Mouse (Mus musculus) left cerebral cortex, adult 11 months (tissue): ENCODE measurements around the gene Mlph.
A peak's percentile ranks its signal among the peaks of the same experiment; 100 is the strongest.

Experiments used
- DNase-seq: peaks from one replicate; pipeline ENCODE4 v3.0.0; 2022; ENCODE audit warnings: low spot score

Gene Mlph

DNA sequence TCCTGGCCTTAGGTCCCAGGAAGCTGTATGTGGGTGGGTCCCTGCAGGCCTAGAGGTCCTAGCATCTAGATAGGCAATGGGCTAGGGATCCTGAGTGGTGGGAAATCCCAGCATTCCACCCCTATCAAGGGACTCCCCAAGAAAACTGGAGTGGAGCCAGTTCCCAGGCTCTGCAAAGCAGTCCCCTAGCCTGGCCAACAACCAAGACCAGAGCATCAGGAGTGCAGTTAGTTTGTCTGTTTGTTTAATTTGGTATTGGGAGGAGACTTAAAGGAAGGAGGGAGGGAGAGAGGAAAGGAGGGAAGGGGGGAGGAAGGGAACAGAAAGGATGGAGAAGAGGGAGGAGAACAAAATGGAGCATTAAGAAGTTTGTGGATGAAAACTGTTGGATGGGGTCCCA lies 5.7 kb upstream of the Mlph start:
- no peak for DNase-seq

GRCm38 (mm10) chr1:90909631-90910152 lies 5.2 kb upstream of the Mlph start:
- no peak for DNase-seq

- DNase-seq, result no peak
These were observed 1.7 kb upstream of the Mlph start for GRCm38 (mm10) chr1:90913231-90913630.

- no peak for DNase-seq
These were observed 2.6 kb downstream of the Mlph start for GRCm38 (mm10) chr1:90917509-90917908.

GRCm38 (mm10) chr1:90921687-90922086 lies 6.8 kb downstream of the Mlph start:
- no peak for DNase-seq

GRCm38 (mm10) chr1:90926030-90926429 lies 11.1 kb downstream of the Mlph start:
- DNase-seq, result no peak

GRCm38 (mm10) chr1:90927308-90927707 lies 12.4 kb downstream of the Mlph start:
- no peak for DNase-seq

GRCm38 (mm10) chr1:90927929-90928574 lies 13.2 kb downstream of the Mlph start:
- DNase-seq, result no peak

DNA sequence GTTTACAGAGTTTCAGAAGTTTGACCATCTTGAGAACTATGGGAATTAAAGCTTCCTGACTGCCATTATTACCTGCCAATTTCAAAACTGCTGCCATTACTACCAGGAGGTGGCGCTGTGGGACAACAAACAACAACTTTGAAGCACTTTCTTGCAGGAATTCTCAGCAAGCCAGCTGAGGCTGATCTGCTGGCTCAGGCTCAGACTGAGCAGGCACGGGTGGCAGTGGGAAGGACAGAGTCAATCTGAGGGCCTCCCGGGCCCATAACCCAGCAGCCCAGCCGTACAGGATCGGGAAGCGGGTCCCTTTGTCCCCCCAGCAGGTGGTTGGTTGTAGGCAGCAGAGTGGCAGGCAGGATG lies 13.7 kb downstream of the Mlph start:
- peak; percentile 57 for DNase-seq

DNA sequence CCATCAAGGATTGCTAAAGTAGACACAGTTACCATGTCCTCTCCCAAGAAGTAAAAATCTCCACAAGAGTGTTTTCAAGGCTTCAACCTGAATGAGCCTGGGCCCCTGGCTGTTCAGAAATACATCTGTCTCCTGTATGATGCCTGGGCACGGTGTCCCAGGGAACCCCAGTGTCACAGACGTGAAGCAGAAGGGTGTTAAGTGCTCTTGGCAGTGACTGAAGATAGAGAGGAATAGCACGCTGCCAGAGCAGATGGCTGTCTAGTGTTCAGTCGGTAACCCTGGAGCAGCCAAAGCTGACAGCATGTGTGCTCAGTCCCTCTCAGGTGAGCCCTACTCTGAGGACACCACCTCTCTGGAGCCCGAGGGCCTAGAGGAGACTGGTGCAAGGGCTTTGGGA lies 18.1 kb downstream of the Mlph start:
- DNase-seq, result no peak

DNA sequence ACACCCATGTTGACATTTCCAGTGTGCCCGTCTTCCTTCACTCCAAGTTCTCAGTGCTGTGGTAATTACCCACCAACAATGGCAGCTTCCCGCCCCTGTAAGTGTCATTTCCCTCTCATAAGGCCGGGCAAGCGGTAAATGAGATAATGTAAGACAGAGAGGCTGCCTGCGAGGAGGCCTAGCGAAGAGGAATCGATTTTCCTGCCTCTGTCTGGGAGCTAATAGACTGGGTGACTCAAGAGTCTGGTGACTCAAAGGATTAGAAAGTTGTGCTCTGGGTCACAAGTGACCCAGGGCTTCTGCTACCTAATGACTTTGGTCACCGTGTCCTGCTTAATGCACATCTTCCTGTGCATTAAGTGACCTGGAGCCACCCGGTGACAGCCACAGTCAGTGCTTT lies 22.1 kb downstream of the Mlph start:
- no peak for DNase-seq

DNA sequence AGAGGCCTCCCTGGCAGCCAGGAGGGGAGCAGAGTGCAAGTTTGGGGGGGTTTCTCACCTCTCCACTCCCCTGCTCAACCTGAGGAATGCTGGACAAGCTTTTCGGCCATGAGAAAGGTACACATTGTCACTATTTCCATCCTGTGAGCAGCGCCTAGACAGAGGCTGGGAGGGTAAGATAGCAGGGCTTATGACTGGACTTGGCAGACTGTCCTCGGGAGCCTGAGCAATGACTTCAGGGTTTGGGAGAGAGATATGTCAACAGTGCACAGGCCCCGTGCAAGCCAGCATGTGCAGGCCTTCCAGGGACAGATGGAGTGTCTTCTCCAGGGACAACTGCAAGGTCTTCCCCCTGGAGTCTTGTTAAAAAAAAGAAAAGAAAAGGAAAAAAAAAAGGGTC lies 25.1 kb downstream of the Mlph start:
- no peak for DNase-seq

GRCm38 (mm10) chr1:90945171-90945570 lies 30.3 kb downstream of the Mlph start:
- DNase-seq, result no peak

- DNase-seq, result no peak
These were observed 32.4 kb downstream of the Mlph start for GRCm38 (mm10) chr1:90947252-90947651.

GRCm38 (mm10) chr1:90949309-90949708 lies 34.4 kb downstream of the Mlph start:
- DNase-seq, result no peak

GRCm38 (mm10) chr1:90951670-90952069 lies 36.8 kb downstream of the Mlph start:
- DNase-seq, result no peak

GRCm38 (mm10) chr1:90952808-90953207 lies 37.9 kb downstream of the Mlph start, which contains the start of gene Prlh:
Gene Prlh, plus strand, starts transcription at chr1:90953108.
- DNase-seq, result no peak

GRCm38 (mm10) chr1:90953688-90954087 lies 38.8 kb downstream of the Mlph start:
- DNase-seq, result no peak

DNA sequence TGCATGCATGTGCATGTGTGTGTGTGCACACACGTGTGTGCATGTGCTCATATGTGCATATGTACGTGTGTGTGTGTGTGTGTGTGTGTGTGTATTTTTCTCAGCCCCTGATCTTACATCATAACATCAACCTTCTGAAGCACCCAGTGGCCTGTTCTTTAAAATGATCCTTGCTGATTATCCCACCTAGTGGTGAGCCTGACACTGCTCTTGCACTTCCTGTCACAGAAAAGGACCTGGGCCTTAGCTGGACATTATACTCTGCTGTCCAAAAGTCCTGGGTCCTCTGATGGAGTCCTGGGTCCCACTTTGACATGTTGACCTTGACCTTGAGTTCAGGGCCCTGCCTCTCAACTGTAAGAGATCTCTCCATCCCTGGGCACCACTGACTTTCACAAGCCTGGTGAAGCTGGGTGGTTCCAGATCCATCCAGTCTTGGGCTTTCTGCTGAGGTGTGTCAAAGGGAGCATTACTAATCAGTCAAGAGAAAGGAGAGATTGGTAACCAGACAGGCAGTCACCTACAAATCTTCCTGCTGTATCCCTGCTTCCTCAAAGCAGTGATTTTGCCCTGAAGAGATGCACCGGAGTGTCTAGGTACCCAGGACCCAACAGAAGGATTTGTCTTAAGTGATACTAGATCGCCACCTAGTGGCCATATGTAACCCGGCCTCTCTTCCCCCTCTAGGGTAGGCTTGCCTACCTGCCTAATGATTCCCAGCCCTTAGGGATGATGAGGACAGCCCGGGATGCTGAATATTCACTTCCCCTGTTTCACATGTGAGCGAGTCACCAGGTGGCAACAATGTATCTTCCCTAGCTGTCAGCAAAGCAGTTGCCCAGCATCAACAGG lies 41.6 kb downstream of the Mlph start:
- DNase-seq, result peak; percentile 57

- DNase-seq, result no peak
These were observed 47.6 kb downstream of the Mlph start for GRCm38 (mm10) chr1:90962526-90962925.

DNA sequence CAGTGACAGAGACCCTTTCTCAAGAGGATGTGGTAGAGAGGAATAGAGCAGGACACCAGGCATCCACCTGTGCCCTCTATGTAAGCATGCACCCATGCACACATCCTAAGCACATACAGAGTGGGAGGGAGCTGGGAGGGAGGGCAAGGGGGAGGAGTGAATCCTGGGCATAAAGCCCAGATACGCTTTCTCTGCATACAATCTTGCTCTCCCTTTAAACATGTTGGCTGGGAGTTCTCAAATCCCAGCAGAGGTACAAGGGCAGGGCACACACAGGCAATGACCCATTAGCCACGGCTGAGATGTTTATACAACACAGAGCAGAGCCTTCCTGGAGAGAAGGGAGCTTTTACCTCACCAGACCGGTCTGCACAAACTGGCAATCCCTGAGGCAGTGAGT lies 48.1 kb downstream of the Mlph start:
- DNase-seq, result no peak

GRCm38 (mm10) chr1:90967583-90967982 lies 52.7 kb downstream of the Mlph start:
- DNase-seq, result no peak

GRCm38 (mm10) chr1:90968649-90969048 lies 53.8 kb downstream of the Mlph start:
- no peak for DNase-seq
